Mouse (Mus musculus) retina, embryonic 14.5 days (tissue): ENCODE data around the gene Bod1l.

Experiments
- DNase-seq: peaks from one replicate; pipeline ENCODE4 v3.0.0-alpha.2; 2015; ENCODE audit warnings: low spot score

Gene Bod1l

DNA sequence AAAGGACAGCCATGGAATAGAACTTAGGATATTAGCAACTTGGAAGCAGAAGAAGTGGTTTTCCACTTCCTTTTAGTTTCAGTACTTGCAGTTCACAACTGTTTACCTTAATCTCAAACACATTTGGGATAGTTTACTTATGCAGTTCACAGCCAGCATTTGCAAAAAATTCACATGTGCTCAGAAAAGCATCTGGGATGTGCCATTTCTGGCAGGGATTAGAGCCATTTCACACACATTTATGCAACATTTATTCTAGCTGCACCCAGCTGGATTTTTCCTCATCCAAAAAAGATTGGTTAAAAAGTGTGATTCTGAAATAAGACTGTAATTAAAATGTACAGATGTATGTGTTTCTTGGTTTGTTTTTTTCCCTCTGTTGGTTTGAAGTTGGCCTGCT, 49.7 kb downstream of the Bod1l start:
- DNase-seq = no peak

DNA sequence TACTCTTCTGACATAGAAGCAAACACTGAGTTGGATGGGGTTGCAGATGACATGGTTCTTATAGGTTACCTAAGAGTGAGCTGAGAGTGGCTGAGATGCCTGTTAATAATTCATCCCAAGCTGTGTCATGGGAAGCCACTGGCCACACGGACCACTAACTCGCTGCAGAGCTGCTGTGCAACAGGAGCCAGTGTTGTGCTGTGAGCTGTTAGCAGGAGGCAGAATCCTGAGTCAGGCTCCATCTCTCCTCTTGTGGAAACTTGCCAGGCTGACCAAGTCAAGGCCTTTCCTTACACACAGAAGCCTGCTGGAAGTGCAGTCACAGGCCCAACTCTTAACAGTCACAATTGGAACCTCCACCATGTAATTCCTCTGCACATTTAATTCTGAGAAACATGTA, 53.6 kb downstream of the Bod1l start:
- no peak for DNase-seq

DNA sequence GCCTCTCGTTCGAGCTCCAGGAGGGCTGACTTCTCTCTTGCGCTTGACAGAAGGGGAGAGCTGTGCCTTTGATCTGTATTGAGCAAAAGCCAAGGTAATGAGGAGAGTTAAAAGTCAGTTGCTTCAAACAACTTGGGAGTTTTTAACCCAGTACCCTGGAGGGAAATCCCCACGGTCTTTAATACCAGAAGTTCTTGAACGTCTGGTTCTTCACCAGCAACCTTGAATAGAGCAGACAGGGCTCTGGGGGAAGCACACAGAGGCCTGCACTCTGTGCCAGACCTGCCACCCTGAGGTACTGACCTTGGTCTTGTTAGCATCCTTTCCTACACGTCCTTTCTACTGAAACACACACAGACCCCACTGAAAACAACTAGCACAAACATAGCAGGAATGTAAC, 55.2 kb downstream of the Bod1l start:
- DNase-seq = no peak

- DNase-seq = no peak
Measured at GRCm38 (mm10) chr5:41781890-41782289, 62.2 kb downstream of the Bod1l start.

- DNase-seq = no peak
Measured at GRCm38 (mm10) chr5:41780026-41780425, 64.1 kb downstream of the Bod1l start.

- no peak for DNase-seq
Measured at GRCm38 (mm10) chr5:41775728-41776127, 68.4 kb downstream of the Bod1l start.

- DNase-seq = no peak
Measured at GRCm38 (mm10) chr5:41775273-41775672, 68.8 kb downstream of the Bod1l start.

GRCm38 (mm10) chr5:41768382-41769040, 75.6 kb downstream of the Bod1l start:
- DNase-seq = peak; percentile 95

GRCm38 (mm10) chr5:41767296-41768200, 76.6 kb downstream of the Bod1l start:
- no peak for DNase-seq

GRCm38 (mm10) chr5:41766406-41767010, 77.6 kb downstream of the Bod1l start:
- no peak for DNase-seq

- no peak for DNase-seq
Measured at GRCm38 (mm10) chr5:41765626-41766405, 78.3 kb downstream of the Bod1l start.

DNA sequence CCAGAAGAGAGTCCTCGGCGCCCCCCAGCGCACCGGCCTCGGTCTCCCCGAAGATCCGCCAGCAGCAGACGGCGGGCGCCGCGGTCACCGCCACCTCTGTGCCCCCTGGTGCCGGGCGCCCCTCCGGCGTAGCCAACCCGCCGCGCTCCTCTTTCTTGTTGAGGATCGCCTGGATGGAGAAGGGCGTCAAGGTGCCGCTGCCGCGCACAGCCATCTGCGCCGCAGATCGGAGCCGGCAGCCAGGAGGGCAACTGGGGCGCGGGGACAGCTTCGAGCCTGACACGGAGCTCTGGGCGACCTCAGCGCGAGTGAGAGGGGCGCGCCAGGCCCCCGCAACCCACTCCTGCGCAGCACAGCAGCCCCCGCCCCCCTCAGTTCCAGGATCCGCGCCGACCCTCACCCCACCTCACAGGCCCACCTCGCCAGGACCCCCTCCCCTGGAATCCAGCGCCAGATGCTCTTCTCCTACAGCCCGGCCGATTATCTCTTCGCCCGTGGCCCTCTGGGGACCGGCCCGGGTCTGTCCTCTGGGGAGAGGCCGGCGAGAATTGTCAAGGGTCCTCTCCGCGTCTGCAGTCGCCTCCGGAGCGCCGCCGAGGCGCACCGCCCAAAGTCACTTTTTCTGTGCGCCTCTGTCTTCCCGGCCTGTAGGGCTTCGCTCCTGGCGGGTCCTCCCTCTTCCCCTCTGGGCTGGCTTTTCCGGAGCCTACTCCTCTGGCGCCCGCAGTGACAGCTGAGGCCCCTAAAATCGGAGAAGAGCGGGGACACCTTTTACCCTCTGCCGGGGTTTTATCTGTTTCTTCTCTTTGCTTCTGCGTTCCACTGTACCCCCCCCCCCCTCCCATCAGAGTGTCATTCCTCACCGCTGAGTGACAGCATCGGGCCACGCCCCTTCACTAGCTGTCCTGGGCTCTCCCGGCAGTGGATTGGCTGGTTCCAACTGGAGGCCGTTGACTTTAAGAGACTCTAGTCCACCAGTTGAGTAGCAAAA, 80.1 kb downstream of the Bod1l start, which contains the start of gene Nkx3-2:
Nkx3-2 (minus strand) TSS at position 771 of the 991 bp plus-strand sequence.
- peak; percentile 65 for DNase-seq

GRCm38 (mm10) chr5:41762947-41763730, 81.0 kb downstream of the Bod1l start:
- DNase-seq = no peak

GRCm38 (mm10) chr5:41762141-41762946, 81.8 kb downstream of the Bod1l start:
- no peak for DNase-seq

DNA sequence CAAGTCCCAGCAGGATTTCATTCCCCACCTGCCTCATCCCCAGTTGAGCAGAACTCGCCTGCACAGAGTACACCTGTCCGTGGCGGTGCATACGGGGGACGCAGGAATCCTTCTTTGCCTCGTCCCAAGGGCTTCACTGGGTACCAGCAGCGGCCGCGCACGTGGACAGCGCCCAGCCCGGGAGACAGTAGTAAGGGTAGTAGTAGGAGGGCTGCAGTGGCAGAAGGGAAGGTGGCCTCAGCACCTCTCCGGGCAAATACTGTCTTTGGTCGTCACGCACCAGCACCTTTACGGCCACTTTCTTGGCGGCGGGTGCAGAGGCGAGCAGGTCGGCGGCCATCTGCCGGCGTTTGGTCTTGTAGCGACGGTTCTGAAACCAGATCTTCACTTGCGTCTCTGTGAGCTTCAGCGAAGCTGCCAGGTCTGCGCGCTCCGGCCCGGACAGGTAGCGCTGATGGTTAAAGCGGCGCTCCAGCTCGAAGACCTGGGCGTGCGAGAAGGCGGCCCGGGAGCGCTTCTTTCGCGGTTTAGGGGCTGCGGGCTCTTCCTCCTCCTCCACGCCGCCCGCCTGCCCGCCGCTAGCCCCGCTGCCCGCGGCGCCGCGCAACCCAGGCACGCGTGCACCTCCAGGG, 82.5 kb downstream of the Bod1l start:
- no peak for DNase-seq

- DNase-seq = no peak
Measured at GRCm38 (mm10) chr5:41760831-41761508, 83.1 kb downstream of the Bod1l start.

- no peak for DNase-seq
Measured at GRCm38 (mm10) chr5:41760071-41760470, 84.0 kb downstream of the Bod1l start.
